Mouse (Mus musculus) cerebellum, adult 8-10 months (tissue): Measurements from ENCODE around the gene Thumpd3.
A peak's percentile ranks its signal among the peaks of the same experiment; 100 is the strongest.

ENCODE experiments used
- DNase-seq: peaks from one replicate; pipeline ENCODE4 v3.0.0; 2022

Thumpd3 gene

GRCm38 (mm10) chr6:113046041-113046975 is at the start of gene Thumpd3:
Thumpd3 (plus strand) TSS chr6:113046225.
- DNase-seq, result peak; percentile 95

- DNase-seq, result no peak
These were observed 46.8 kb upstream of the Thumpd3 start for GRCm38 (mm10) chr6:112999199-112999598.

GRCm38 (mm10) chr6:113000666-113001287 is 45.2 kb upstream of the Thumpd3 start:
- peak; percentile 90 for DNase-seq

- DNase-seq, result no peak
These were observed 44.3 kb upstream of the Thumpd3 start for GRCm38 (mm10) chr6:113001719-113002118.

GRCm38 (mm10) chr6:113003313-113004111 is 42.5 kb upstream of the Thumpd3 start:
- no peak for DNase-seq

- no peak for DNase-seq
These were observed 39.2 kb upstream of the Thumpd3 start for GRCm38 (mm10) chr6:113006833-113007232.

- no peak for DNase-seq
These were observed 34.1 kb upstream of the Thumpd3 start for GRCm38 (mm10) chr6:113011886-113012285.

GRCm38 (mm10) chr6:113012495-113012941 is 33.5 kb upstream of the Thumpd3 start:
- DNase-seq, result peak; percentile 27

- no peak for DNase-seq
These were observed 32.5 kb upstream of the Thumpd3 start for GRCm38 (mm10) chr6:113013550-113013949.

- DNase-seq, result no peak
These were observed 28.5 kb upstream of the Thumpd3 start for GRCm38 (mm10) chr6:113017500-113018047.

- no peak for DNase-seq
These were observed 27.9 kb upstream of the Thumpd3 start for GRCm38 (mm10) chr6:113018139-113018538.

GRCm38 (mm10) chr6:113024866-113025265 is 21.2 kb upstream of the Thumpd3 start:
- DNase-seq, result no peak

- DNase-seq, result no peak
These were observed 20.3 kb upstream of the Thumpd3 start for GRCm38 (mm10) chr6:113025774-113026173.

- no peak for DNase-seq
These were observed 18.6 kb upstream of the Thumpd3 start for GRCm38 (mm10) chr6:113027446-113027845.

- DNase-seq, result no peak
These were observed 17.0 kb upstream of the Thumpd3 start for GRCm38 (mm10) chr6:113029006-113029405.

GRCm38 (mm10) chr6:113030553-113030952 is 15.5 kb upstream of the Thumpd3 start:
- no peak for DNase-seq

GRCm38 (mm10) chr6:113030970-113031660 is 14.9 kb upstream of the Thumpd3 start:
- DNase-seq, result no peak

GRCm38 (mm10) chr6:113032121-113032520 is 13.9 kb upstream of the Thumpd3 start:
- no peak for DNase-seq

GRCm38 (mm10) chr6:113033185-113033584 is 12.8 kb upstream of the Thumpd3 start:
- no peak for DNase-seq

GRCm38 (mm10) chr6:113034466-113034865 is 11.6 kb upstream of the Thumpd3 start:
- DNase-seq, result no peak

GRCm38 (mm10) chr6:113036463-113037175 is 9.4 kb upstream of the Thumpd3 start:
- no peak for DNase-seq
